Mouse (Mus musculus) erythroblast, embryonic 14.5 days (primary cell): ENCODE measurements around the gene Lsm2.

Experiments
- GATA1 ChIP-seq: IDR thresholded peaks from 2 replicates; pipeline ENCODE4 v1.6.1; 2012; ENCODE audit warnings: low read length, inconsistent platforms, mixed read lengths
- TAL1 ChIP-seq: IDR thresholded peaks from 3 replicates; pipeline ENCODE4 v1.6.1; 2012; ENCODE audit warnings: low read length, inconsistent platforms, mixed read lengths

GRCm38 (mm10) chr17:35003022-35003838 is 21.6 kb downstream of the Lsm2 start:
- no peak for TF ChIP-seq TAL1
- TF ChIP-seq GATA1: no peak
